Mouse (Mus musculus) midbrain, embryonic 11.5 days (tissue): ENCODE data around the gene 2010300C02Rik. TPM values are rescaled to one million over a fixed set of nuclear protein-coding genes. Genes with fewer than 3 reads are reported as not detected.

Experiments
- ATAC-seq: fragments of 200-750 bp; cut with Nextera tagmentation; 2 replicates; pipeline ENCODE4 v1.8.0; 2017; ENCODE audit warnings: moderate TSS enrichment, moderate library complexity; ENCODE audit not compliant: low FRiP score
- DNase-seq: peaks from one replicate; pipeline ENCODE4 v3.0.0; 2015; ENCODE audit warnings: low spot score; ENCODE audit errors: missing footprints
- H3K27ac ChIP-seq: fragments of 300-500 bp; sonication (generic); 2 replicates; pipeline ENCODE4 v1.5.1; 2014; ENCODE audit warnings: low read depth, low read length
- H3K27me3 ChIP-seq: fragments of 300-500 bp; sonication (generic); 2 replicates; pipeline ENCODE4 v1.6.1; 2014; ENCODE audit warnings: mild to moderate bottlenecking, low read length, moderate library complexity, mixed read lengths; ENCODE audit not compliant: control insufficient read depth, insufficient read depth
- H3K36me3 ChIP-seq: fragments of 300-500 bp; sonication (generic); 2 replicates; pipeline ENCODE4 v1.6.1; 2014; ENCODE audit warnings: mild to moderate bottlenecking, low read length, moderate library complexity, mixed read lengths; ENCODE audit not compliant: control insufficient read depth, insufficient read depth
- H3K4me1 ChIP-seq: fragments of 300-500 bp; sonication (generic); 2 replicates; pipeline ENCODE4 v1.6.1; 2014; ENCODE audit warnings: low read length; ENCODE audit not compliant: control insufficient read depth, insufficient read depth
- H3K4me2 ChIP-seq: fragments of 300-500 bp; sonication (generic); 2 replicates; pipeline ENCODE4 v1.6.1; 2014; ENCODE audit warnings: mild to moderate bottlenecking, moderate library complexity
- H3K4me3 ChIP-seq: fragments of 300-500 bp; sonication (generic); 2 replicates; pipeline ENCODE4 v1.5.1; 2014; ENCODE audit warnings: low read depth, low read length
- H3K9ac ChIP-seq: fragments of 300-500 bp; sonication (generic); 2 replicates; pipeline ENCODE4 v1.6.1; 2014; ENCODE audit warnings: low read length
- H3K9me3 ChIP-seq: fragments of 300-500 bp; sonication (generic); 2 replicates; pipeline ENCODE4 v1.6.1; 2016; ENCODE audit warnings: low read length; ENCODE audit not compliant: control insufficient read depth
- WGBS: fragments of 180-500 bp; shearing (Covaris S2); extraction: QIAGEN DNeasy Blood & Tissue Kit; methylation state at CpG from one replicate; pipeline ENCODE4 v1.1.7; 2014; 5-methylcytosine and 5-hydroxymethylcytosine counted together
- polyA plus RNA-seq: library from polyadenylated mRNA; unstranded; fragments of >200 nt; fragmentation: Nextera tagmentation; extraction: Ambion mirVana; gene quantifications from 2 replicates; pipeline ENCODE4 v1.2.1, GENCODE M21; 2014

The 2010300C02Rik gene
- polyA plus RNA-seq, 1 experiment from 2014 or later: 0.61 TPM

DNA sequence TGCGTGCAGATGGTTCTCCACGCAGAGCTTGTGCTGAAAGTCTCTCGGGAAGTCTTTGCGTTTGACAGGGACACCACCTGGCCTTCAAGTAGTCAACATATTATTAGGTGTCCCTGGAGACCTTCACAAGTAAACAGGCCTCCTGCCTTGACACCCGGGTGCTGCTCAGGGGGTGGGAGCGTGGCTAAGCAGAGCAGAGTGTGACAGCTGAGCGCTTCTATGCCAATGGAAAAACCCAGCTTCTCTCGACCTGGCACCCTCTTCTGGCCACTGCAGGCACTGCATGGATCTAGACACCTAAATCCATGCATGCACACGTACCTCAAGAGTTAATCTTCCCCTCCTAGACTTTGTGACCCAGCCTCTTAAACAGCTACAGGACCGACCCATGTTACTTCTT, 80.8 kb downstream of the 2010300C02Rik start:
- DNase-seq: peak; percentile 96
- no peaks in the 10 kb centered on the region for H3K4me1 ChIP-seq
- H3K27ac ChIP-seq: no peak overlapping the region
- H3K9ac ChIP-seq: no peak overlapping the region
- no peak overlapping the region for H3K4me3 ChIP-seq
- H3K9me3 ChIP-seq: no peaks in the 10 kb centered on the region
- ATAC-seq: peak; percentile 66; the same call in 1 of the 2 replicates
- 20% methylated on average over 10 of the region's 10 CpGs for WGBS
- no peaks in the 10 kb centered on the region for H3K27me3 ChIP-seq
- no peaks in the 10 kb centered on the region for H3K36me3 ChIP-seq
- H3K4me2 ChIP-seq: no peak overlapping the region

GRCm38 (mm10) chr1:37638560-37638959, 81.3 kb downstream of the 2010300C02Rik start:
- Histone ChIP-seq H3K4me2 (no peak overlapping the region), H3K4me1 (no peaks in the 10 kb centered on the region), H3K27ac (no peak overlapping the region), H3K36me3 (no peaks in the 10 kb centered on the region), H3K9me3 (no peaks in the 10 kb centered on the region), H3K4me3 (no peak overlapping the region), H3K27me3 (no peaks in the 10 kb centered on the region), H3K9ac (no peak overlapping the region)
- DNase-seq (no peak), ATAC-seq (no peak)
- 85% methylated on average over 9 of the region's 9 CpGs for WGBS

DNA sequence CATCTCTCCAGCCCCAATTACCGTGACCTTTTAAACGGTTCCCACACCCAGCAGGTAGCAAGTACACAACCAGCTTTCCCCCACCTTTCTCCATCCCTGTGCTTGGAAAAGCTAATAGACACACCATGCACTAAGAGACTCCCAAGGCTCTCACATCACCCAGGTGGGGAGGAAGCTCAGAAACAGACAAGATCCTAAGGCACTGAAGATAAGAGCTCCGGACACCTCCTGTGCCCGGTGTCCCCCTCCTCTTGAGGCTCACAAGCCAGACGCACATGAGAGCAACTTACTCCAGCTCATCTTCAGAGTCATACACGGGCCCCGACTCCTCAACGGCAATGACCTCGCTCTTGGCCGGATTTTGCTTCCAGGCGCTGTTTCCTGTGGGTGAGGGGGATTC, 82.3 kb downstream of the 2010300C02Rik start:
- no peaks in the 10 kb centered on the region for H3K36me3 ChIP-seq
- 79% methylated on average over 11 of the region's 11 CpGs for WGBS
- H3K27ac ChIP-seq: no peak overlapping the region
- no peak overlapping the region for H3K9ac ChIP-seq
- DNase-seq (peak; percentile 28), ATAC-seq (no peak)
- no peaks in the 10 kb centered on the region for H3K27me3 ChIP-seq
- no peak overlapping the region for H3K4me3 ChIP-seq
- no peak overlapping the region for H3K4me2 ChIP-seq
- no peaks in the 10 kb centered on the region for H3K4me1 ChIP-seq
- H3K9me3 ChIP-seq: no peaks in the 10 kb centered on the region

GRCm38 (mm10) chr1:37636824-37637223, 83.1 kb downstream of the 2010300C02Rik start:
- WGBS: 81% methylated on average over 5 of the region's 5 CpGs
- H3K27ac ChIP-seq: no peak overlapping the region
- no peak overlapping the region for H3K4me2 ChIP-seq
- ATAC-seq (no peak), DNase-seq (no peak)
- no peaks in the 10 kb centered on the region for H3K9me3 ChIP-seq
- no peak overlapping the region for H3K9ac ChIP-seq
- no peaks in the 10 kb centered on the region for H3K27me3 ChIP-seq
- no peak overlapping the region for H3K4me3 ChIP-seq
- no peaks in the 10 kb centered on the region for H3K4me1 ChIP-seq
- H3K36me3 ChIP-seq: no peaks in the 10 kb centered on the region

DNA sequence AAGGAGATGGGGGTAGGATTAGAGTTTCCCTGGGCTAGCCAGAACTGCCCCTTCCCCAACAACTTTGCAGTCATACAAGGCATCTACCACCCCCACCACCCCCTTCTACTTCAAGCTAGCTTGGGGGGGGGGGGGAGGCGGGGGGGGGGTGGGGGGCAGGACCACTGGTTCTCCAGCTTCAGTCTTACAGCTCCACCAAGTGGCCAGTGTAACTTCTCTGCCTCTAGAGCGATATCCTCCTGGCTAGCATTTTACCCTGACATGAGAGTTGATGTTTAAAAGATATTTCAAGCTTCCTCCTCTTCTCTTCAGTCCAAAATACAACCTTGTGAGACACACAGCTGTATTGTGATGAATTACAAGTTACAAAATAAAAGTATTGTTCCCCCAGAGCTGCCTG, 83.7 kb downstream of the 2010300C02Rik start:
- Histone ChIP-seq H3K4me2 (no peak overlapping the region), H3K4me3 (no peak overlapping the region), H3K27ac (no peak overlapping the region), H3K36me3 (no peaks in the 10 kb centered on the region), H3K27me3 (no peaks in the 10 kb centered on the region), H3K9ac (no peak overlapping the region), H3K4me1 (no peaks in the 10 kb centered on the region), H3K9me3 (no peaks in the 10 kb centered on the region)
- 36% methylated on average over 2 of the region's 2 CpGs for WGBS
- no peak for ATAC-seq
- no peak for DNase-seq

DNA sequence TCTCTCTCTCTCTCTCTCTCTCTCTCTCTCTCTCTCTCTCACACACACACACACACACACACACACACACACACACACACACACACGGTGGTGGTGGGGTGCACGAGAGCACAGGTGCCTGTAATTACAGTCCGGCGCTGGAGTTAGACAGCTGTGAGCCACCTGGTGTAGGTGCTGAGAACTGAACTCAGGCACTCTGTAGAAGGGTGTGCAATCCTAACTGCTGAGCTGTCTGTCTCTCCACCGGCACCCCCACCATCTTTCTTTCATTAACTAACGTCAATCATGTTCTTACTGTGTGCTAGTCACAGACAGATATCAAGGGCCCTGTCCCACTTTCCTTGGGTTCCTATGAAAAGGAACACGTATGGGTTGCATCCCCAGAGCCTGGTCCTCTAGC, 84.2 kb downstream of the 2010300C02Rik start:
- no peak overlapping the region for H3K4me3 ChIP-seq
- H3K27ac ChIP-seq: no peak overlapping the region
- H3K4me2 ChIP-seq: no peak overlapping the region
- no peak for ATAC-seq
- no peaks in the 10 kb centered on the region for H3K36me3 ChIP-seq
- H3K9me3 ChIP-seq: no peaks in the 10 kb centered on the region
- no peak overlapping the region for H3K9ac ChIP-seq
- peak; percentile 17 for DNase-seq
- no peaks in the 10 kb centered on the region for H3K27me3 ChIP-seq
- no peaks in the 10 kb centered on the region for H3K4me1 ChIP-seq
- WGBS: 81% methylated on average over 7 of the region's 7 CpGs

- Histone ChIP-seq H3K4me3 (no peak overlapping the region), H3K9me3 (no peaks in the 10 kb centered on the region), H3K9ac (no peak overlapping the region), H3K4me2 (no peak overlapping the region), H3K27ac (no peak overlapping the region), H3K36me3 (no peaks in the 10 kb centered on the region), H3K27me3 (no peaks in the 10 kb centered on the region), H3K4me1 (no peaks in the 10 kb centered on the region)
- no peak for ATAC-seq
- 29% methylated on average over 4 of the region's 4 CpGs for WGBS
- peak; percentile 87 for DNase-seq
Measured at GRCm38 (mm10) chr1:37634658-37635057, 85.2 kb downstream of the 2010300C02Rik start.

GRCm38 (mm10) chr1:37633516-37633915, 86.4 kb downstream of the 2010300C02Rik start:
- no peak overlapping the region for H3K4me2 ChIP-seq
- H3K27me3 ChIP-seq: no peaks in the 10 kb centered on the region
- ATAC-seq (no peak), DNase-seq (no peak)
- H3K36me3 ChIP-seq: no peaks in the 10 kb centered on the region
- H3K27ac ChIP-seq: no peak overlapping the region
- H3K9ac ChIP-seq: no peak overlapping the region
- no peaks in the 10 kb centered on the region for H3K4me1 ChIP-seq
- no peaks in the 10 kb centered on the region for H3K9me3 ChIP-seq
- 76% methylated on average over 5 of the region's 5 CpGs for WGBS
- H3K4me3 ChIP-seq: no peak overlapping the region

GRCm38 (mm10) chr1:37632425-37632824, 87.5 kb downstream of the 2010300C02Rik start:
- H3K9ac ChIP-seq: no peak overlapping the region
- H3K4me1 ChIP-seq: no peaks in the 10 kb centered on the region
- H3K27me3 ChIP-seq: no peaks in the 10 kb centered on the region
- DNase-seq (no peak), ATAC-seq (no peak)
- H3K4me3 ChIP-seq: no peak overlapping the region
- 90% methylated on average over 8 of the region's 8 CpGs for WGBS
- no peak overlapping the region for H3K4me2 ChIP-seq
- H3K9me3 ChIP-seq: no peaks in the 10 kb centered on the region
- no peaks in the 10 kb centered on the region for H3K36me3 ChIP-seq
- H3K27ac ChIP-seq: no peak overlapping the region

DNA sequence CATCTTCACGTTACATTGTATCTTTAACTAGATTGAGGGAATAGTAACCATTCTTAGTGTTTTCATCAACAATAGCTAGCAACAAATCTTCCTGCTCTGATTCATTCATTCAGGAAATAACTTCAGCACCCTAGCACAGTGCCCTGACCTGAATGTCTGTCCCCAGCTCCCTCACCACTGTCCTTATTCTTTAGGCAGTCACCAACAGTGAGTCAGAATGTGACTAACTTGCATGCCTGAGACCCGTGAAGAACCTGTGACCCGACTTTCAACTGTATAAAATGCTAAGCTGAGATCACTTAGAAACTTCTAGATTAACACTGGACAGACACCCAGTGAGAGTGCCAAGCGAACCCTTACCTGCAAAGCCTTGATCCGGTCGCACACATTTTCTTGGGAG, 88.4 kb downstream of the 2010300C02Rik start:
- Histone ChIP-seq H3K4me2 (no peak overlapping the region), H3K27ac (no peak overlapping the region), H3K9me3 (no peaks in the 10 kb centered on the region), H3K36me3 (no peaks in the 10 kb centered on the region), H3K4me1 (no peaks in the 10 kb centered on the region), H3K27me3 (no peaks in the 10 kb centered on the region), H3K9ac (no peak overlapping the region), H3K4me3 (no peak overlapping the region)
- no peak for DNase-seq
- ATAC-seq: no peak
- 84% methylated on average over 6 of the region's 6 CpGs for WGBS
